Mouse (Mus musculus) CD4-positive helper T cell, adult 2 months (primary cell): ENCODE results near the gene Hipk3.

Experiments
- DNase-seq: peaks from one replicate; pipeline ENCODE4 v3.0.0-alpha.2; 2012; ENCODE audit warnings: low read depth, missing footprints, low spot score

Hipk3 gene

DNA sequence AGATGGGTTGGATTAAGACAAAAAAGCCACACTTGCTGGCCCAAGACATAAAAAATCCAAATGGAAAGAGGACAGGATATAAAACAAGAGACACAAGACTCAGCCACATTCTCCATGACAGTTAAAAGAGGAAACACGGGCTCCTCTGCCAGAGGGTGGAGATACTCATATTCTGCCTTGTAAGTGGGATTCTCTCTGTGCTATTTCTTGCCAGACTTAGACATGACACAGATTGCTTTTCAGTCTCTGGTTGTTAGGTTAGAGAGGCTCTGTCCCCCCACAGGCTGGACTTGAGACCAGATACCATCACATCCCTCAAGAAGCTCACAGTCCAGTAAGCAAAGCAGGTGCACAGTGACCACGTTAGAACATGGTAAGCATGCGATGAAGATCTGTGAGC, 81.2 kb downstream of the Hipk3 start:
- no peak for DNase-seq

DNA sequence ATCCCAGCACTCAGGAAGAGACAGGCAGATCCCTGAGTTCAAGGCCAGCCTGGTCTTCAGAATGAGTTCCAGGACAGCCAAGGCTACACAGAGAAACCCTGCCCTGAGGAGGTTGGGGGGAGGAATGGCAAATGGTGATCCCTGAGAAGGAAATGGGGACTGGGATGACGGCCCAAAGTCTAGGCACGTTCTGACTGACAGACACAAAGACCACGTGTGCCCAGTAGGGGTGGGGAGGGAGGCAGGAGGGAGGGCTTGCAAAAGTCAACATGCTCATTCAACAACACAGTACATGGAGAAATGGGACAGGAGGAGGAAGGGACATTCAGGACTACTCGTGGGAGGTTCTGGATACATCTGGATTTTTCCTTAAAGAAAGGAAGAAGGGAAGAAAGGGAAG, 81.8 kb downstream of the Hipk3 start:
- no peak for DNase-seq

DNA sequence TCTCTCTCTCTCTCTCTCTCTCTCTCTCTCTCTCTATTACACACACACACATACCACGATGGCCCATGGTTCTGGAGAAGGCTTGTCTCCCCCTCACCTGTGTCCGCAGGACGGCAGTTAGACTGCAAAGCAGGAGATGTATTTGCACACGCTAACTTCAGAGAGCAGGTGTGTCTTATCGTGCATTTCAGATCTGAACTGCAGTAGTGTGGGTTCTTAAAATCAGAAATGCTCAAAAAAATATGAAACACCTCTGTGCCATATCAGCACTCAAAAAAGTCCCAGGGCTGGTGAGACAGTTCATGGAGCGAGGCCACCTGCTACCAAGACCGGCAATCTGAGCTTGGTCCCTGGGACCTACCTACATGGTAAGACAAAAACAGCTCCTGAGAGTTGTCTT, 82.4 kb downstream of the Hipk3 start:
- DNase-seq: no peak

DNA sequence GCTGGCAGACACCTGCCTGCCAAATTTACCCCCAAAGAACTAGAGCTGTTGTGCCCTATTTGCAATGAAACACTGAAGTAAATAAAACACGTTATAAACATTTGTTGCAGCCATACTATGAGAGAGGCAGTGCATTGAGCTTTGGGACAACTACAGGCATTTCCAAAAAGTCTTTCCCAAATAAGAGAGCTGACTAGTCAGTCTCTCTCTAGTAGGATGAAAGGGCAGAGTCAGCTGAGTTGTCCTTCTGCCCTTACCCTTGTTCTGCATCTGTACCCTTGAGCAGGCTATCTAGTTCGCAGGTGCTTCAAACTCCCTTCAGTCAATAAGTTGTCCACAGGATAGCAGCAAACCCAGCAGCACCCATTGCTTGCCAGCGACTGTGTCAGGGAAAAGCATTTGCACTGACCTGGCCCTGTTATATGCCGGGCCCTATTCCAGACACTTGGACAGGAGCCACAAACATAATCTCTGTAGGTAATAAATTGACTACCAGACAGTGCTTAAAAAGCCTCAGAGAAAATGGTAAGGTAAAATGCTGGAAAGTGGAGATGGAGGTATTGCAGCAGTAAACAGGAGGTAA, 83.2 kb downstream of the Hipk3 start, which contains the start of gene D430041D05Rik:
D430041D05Rik (minus strand) TSS at position 51 of the 583 bp plus-strand sequence.
- DNase-seq: no peak

DNA sequence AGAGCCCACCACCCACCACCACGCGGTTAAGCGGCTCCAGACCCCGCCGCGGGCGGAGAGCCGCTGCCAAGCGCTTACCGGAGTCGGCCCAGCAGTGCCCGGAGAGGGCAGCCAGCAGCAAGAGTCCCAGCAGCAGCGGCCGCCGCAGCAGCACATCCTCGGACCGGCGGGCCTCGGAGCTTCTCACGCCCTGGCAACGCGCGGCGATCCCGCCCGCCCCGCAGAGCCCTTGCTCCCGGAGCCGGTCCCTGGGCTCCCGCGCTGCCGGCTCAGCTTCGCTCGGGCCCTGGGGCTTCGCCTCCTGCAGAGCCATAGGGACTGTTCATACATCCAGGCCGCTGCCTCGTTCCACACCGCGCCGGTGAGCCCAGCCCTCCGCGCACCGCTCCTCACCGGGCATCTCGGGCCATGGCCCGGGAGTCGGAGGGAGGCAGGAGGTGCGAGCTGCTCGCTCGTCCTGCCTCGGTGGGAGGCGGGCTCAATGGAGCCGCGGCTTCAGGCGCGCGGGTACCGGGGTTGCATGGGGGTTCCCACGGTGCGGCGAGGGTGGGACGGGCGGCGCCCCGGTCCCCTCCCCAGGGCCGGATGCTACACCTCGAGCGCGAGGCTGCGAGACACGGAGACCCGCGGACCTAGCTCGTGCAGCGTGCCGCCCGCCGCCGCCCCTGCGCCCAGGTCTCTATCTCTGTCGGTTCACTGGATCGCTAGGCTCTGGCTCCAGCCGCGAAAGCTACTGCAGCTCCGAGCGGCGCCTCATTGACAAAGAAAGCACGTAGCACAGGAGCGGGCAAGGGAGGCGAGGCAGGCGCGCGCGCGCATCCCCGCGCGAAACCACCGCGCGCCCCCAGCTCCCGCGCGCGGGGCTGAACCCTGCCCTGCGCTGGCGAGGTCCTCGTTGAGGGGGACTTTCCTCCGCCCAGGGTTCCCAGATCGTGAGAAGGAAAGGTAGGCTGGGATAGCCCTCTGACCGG, 84.1 kb downstream of the Hipk3 start:
- no peak for DNase-seq

DNA sequence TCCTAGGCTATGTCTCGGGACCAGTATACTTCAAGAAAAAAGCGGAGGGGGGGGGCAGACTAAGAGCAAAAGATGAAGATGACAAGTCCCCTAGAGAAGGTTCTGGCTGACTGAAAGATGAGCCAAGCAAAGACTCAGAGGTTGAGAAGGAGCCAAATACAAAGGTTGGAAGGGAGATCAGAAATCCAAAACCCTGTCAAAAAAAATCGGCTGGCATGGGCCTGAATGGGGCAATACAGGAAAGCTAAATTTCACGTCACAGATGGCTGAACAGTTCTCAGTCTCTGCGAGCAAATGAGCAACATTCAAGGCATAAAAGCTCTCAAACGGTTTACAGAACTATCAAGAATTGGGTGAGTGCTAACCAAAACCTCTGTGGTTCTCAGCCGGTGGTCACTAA, 85.9 kb downstream of the Hipk3 start:
- DNase-seq: no peak

DNA sequence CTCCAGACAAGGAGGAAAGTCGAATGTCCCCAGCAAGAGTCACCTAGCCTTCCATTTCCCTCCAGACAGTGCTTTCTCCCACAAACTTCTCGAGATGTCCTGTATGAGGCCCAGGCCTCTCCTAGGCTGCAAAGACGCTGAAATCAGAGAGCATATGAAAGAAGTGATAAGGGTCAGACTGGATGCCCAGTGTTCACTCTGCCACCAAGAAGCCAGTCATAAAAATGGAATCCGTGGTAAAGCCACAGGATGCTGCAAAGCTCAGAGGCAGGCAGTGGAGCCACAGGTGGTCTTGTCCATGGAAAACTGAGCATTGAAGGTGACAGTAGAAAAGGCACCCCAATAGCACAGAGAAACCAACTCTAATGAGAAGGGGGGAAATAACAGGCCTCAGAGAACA, 86.3 kb downstream of the Hipk3 start:
- no peak for DNase-seq

DNA sequence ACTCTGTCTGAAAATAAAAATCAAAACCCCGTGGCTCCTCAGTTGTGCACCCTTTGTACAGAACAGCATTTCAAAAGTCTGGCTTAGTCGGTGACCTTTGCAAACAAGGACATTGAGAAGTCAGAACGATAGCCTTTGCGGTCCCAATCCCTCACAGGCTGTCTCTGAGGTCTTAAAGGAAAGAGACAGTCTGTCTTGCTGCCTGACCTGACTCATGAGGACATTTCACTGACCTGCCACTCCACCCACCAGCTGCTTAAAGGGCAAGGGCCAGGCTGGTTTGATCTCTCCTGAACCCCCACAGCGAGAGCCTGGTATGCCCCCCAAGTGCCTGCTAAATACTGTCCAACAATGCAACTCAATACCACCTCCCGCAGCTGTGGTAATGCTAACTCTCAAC, 90.2 kb downstream of the Hipk3 start:
- no peak for DNase-seq

DNA sequence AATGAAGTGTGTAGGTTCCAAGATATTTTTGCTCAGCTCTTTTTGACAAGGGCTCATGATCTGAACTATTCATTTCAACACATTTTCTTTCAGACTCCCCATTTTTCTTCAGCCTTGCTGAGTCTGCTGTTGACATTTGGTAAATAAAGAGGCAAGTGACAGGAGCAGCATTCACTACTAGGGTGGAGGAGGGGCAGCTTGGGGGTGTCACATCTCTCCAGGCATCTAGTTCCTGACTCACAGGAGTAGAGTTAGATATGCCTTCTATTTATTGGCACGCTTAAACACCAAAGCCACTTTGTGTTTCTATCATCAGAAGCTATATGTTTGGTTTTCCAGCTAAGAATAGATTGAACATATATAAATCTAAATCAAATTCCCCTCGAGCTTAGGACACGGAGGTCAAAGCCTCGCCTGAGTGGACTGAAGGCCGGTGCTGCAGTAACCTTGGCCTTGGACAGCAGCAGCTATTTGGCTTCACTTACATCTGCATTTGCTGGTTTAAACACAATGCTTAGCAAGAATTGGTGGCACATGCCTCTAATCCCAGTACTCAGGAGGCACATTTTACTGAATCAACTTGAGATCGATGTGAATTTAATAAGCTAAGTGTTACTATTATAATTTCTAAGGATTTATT, 95.5 kb downstream of the Hipk3 start:
- no peak for DNase-seq

DNA sequence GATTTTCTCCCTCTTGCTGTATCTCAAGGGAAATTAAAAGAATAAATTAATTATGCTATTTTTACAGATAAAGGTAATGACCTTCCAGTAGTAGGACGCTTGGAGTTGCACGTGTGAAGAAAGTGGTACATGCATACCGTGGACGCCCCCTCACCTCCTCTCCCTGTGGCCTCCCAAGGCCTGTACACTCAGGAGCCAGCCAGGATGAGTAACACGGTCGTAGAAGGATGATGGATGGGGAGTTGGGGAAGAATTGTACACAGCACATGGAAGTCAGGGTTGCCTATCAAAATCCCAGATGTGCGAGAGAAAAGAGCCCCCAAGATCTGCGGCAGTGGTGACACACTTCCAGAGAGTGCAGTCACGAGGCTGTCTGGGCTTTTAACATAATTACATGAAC, 98.3 kb downstream of the Hipk3 start:
- DNase-seq: no peak

DNA sequence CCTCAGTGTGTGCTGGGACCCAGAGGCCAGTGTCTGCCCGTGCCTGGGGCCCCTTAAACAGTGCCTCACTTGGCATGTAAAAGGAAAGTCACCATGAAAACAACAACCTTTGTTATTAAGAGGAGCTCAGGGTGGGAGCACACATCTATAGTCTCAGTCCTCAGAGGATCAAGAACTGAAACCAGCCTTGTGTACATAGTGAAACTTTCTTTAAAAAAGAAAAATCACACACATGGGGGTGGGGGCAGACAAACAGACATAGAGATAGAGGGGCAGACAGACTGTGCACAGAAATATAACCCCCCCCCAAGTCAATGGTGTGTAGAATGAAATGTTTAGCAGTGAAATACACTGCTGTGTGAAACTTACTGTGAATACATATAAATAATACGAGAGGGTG, 99.5 kb downstream of the Hipk3 start:
- no peak for DNase-seq

DNA sequence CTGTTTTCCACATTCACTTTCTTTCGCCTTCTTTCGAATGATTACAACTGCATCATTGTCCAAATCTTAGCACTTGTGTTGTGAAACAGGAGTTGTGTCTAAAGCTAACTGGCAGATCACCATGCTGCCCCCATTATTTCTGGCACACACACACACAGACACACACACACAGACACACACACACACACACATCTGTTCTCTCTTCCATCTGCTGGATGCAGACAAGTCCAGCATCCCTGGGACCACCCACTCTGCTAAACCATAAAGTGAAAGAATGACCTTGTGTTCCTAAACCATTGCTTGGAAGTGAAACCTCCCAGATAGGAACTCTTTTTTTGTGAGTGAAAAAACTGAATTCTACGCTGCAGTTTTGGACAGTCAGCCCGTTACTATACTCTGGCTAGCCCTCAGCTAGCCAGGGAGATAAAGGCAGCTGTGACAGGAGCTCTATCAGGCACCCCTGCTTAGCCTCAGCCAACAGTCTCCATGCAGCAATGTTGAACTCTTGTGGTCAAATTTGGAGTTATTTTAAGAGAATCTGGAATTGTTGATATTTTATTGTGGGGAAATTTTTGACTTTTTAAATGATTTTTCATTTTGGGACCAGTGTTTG, 101.4 kb downstream of the Hipk3 start:
- no peak for DNase-seq

DNA sequence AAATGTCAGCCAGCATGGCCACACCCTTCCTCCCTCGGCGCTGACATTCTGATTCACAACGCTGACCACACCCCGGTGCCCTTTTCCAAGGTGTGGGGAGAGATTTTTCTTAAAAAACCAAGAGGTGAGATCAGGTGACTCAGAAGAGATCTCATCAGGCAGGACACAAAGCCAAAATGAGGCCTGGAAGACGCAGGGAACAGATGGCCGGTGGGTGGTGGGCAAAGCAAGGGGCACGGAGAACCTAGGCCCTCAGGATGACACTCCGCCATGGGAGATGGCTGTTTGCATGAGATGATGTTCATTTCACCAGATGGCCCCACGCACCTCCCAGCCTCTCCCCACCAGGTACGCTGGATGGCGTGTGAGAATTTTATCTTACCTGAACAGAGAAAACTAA, 105.0 kb downstream of the Hipk3 start:
- no peak for DNase-seq

DNA sequence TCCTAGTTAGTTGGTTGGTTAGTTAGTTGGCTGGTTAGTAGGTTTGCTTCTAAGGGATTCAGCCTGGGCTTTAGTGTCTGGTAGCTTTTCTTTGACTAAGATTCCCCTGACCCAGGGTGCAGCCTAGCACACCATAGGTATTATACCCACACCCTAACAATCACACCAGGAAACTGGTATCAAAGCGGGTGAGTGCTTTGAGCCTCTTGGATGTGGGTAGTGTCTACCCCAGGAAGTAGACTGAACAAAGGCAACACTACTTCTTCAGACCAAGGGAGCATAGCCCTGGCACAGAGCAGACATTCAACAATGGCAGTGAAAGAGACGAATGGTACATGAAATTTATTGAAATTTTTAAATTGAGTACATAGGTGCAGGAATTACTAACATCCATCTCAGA, 108.3 kb downstream of the Hipk3 start:
- peak; percentile 16 for DNase-seq

DNA sequence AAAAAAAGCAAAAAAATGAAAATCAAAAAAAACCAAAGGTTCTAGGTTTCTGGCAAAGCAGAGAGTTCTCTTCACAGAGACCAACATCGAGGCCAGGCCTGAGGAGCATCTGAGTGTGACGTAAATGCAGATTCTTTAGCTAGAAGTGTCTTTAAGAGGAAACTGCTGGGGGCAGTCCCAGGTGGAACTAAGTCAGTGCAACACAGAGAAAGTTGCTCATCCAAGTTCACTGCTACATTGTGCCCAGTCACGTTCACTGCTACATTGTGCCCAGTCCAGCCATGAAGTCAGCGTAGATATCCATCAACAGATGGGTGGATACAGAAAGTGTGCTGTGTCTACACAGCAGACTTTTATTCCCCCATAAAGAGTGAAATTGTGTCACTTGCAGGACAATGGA, 110.7 kb downstream of the Hipk3 start:
- DNase-seq: no peak

DNA sequence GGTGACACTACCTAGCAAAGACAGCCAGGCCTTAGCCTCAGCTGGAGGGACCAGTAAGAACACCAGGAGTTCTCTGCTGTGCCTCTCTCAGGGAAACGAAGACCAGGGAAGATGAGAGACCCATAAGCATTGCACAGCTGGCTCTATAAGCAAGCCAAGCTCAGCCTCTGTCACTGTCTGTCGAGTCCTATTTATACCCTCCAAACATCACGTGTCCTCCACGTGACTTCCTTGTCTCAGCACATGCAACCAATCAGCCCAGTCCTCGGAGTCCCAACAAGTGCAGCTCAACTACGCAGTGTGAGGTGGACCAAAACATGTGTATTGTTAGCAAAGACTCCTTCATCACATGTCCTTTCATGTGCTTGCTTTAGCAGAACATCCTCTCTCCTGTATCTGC, 111.4 kb downstream of the Hipk3 start:
- no peak for DNase-seq

DNA sequence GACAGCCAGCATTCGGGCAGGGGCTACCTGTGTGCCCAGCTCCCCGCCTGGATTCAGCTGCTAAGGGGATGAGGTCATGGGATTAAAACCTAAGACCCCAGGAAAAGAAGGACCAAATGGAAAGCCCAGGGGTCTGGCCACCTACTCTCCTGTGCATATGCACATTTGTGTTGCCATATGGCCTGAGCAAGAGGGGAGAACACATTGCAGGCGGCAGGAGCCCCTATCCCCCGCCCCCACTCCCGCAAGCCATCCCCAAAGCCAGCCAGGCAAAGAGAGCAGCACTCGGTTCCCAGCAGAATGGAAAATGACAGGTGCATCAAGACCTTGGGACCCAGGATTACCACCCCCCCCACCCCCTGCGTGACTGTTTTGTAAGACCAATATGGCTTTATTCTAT, 114.9 kb downstream of the Hipk3 start:
- no peak for DNase-seq

DNA sequence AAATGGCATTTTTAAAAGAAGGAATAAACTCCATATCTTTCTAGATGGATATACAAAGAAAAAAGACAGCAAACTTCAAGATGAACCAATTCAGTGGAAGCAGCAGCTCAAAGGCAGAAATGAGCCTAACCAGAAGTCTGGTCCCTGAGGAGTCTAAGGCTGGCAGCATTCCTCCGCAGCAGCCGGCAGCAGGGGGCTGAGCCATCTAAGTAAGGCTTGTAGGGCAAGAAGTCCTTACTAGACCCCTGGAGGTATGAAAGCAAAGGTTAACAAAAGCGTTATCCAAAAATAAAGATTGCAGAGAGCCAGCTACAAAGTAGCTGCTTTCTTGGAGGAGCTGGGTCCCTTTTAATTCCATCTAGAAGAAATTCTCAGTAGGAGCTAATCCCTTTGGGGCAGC, 115.5 kb downstream of the Hipk3 start:
- DNase-seq: no peak

DNA sequence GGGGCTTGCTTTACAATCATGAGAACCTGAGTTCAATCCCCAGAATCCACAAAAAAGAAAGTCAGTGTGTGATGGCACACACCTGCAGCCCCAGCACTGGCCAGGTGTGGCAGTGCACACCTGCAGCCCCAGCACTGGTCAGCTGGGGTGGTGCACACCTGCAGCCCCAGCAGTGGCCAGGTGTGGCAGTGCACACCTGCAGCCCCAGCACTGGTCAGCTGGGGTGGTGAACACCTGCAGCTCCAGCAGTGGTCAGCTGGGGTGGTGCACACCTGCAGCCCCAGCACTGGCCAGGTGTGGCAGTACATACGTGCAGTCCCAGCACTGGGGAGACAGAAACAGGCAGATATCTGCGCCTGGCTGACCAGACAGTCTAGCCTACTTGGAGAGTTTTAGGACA, 116.3 kb downstream of the Hipk3 start:
- no peak for DNase-seq
